In genomic region chr1:52754331-52754730, GRCm38 (mm10) we compare ENCODE assay signal across 16 mouse cellular contexts.
"Had no signal": no experiment of that assay in that cellular context is flagged by ENCODE, and none has a peak within 500 bp of the region (broad histone marks: within the 10 kb centered on the region; RNA-seq: fewer than 3 reads in every experiment).

No protein-coding gene starts in this region.

- DNase-seq: lung, adult 18-20 months; lung, embryonic 14.5 days; lung, postnatal 10 days; lung, postnatal 4 days; right cerebral cortex, adult 18-20 months; right cerebral cortex, postnatal 25 days; right cerebral cortex, postnatal 4 days; spleen, adult 18-20 months; thymus, adult 18-20 months; thymus, postnatal 14 days; thymus, postnatal 36 days had no signal

- H3K9ac ChIP-seq: lung, embryonic 14.5 days; midbrain, embryonic 12.5 days; midbrain, embryonic 15.5 days; neural tube, embryonic 13.5 days; neural tube, embryonic 15.5 days had no signal

- H3K36me3 ChIP-seq: midbrain, embryonic 10.5 days; midbrain, embryonic 12.5 days; midbrain, embryonic 15.5 days; neural tube, embryonic 13.5 days; neural tube, embryonic 15.5 days had no signal

- H3K9me3 ChIP-seq: midbrain, embryonic 10.5 days; midbrain, embryonic 12.5 days; midbrain, embryonic 15.5 days; neural tube, embryonic 13.5 days; neural tube, embryonic 15.5 days had no signal

- H3K4me1 ChIP-seq: midbrain, embryonic 12.5 days; neural tube, embryonic 13.5 days; neural tube, embryonic 15.5 days had no signal

- H3K4me3 ChIP-seq: midbrain, embryonic 10.5 days; midbrain, embryonic 12.5 days; midbrain, embryonic 15.5 days; neural tube, embryonic 13.5 days; neural tube, embryonic 15.5 days had no signal

- ATAC-seq: midbrain, embryonic 15.5 days had no signal

- H3K27ac ChIP-seq: midbrain, embryonic 10.5 days; midbrain, embryonic 12.5 days; midbrain, embryonic 15.5 days; neural tube, embryonic 13.5 days; neural tube, embryonic 15.5 days had no signal

- H3K4me2 ChIP-seq: lung, embryonic 14.5 days; midbrain, embryonic 12.5 days; midbrain, embryonic 15.5 days; neural tube, embryonic 13.5 days; neural tube, embryonic 15.5 days had no signal

- H3K27me3 ChIP-seq: midbrain, embryonic 12.5 days; midbrain, embryonic 15.5 days; neural tube, embryonic 13.5 days; neural tube, embryonic 15.5 days had no signal
